Mouse (Mus musculus) small intestine, adult 2 months (tissue): ENCODE data around the gene Dleu7. TPM values are rescaled to one million over a fixed set of nuclear protein-coding genes. Genes with fewer than 3 reads are reported as not detected.
A peak's percentile ranks its signal among the peaks of the same experiment; 100 is the strongest.

Experiments used
- H3K27ac ChIP-seq: fragments of 200-500 bp; 2 replicates; pipeline ENCODE4 v1.5.1; 2012; ENCODE audit warnings: low read depth, low read length, control low read depth, inconsistent platforms; ENCODE audit not compliant: insufficient read depth
- H3K27me3 ChIP-seq: fragments of 200-500 bp; 2 replicates; pipeline ENCODE4 v1.6.1; 2012; ENCODE audit warnings: mild to moderate bottlenecking, moderate library complexity, low read length, inconsistent platforms; ENCODE audit not compliant: control insufficient read depth, insufficient read depth
- H3K36me3 ChIP-seq: fragments of 200-500 bp; 2 replicates; pipeline ENCODE4 v1.6.1; 2012; ENCODE audit warnings: mild to moderate bottlenecking, low read length, control low read depth, inconsistent platforms; ENCODE audit not compliant: control insufficient read depth, insufficient read depth
- H3K4me1 ChIP-seq: fragments of 200-500 bp; 2 replicates; pipeline ENCODE4 v1.6.1; 2012; ENCODE audit warnings: low read length, inconsistent platforms, mixed read lengths; ENCODE audit not compliant: control insufficient read depth, insufficient read depth, insufficient read length
- H3K4me3 ChIP-seq: fragments of 200-500 bp; 2 replicates; pipeline ENCODE4 v1.5.1; 2012; ENCODE audit warnings: low read depth, mild to moderate bottlenecking, control low read depth, inconsistent platforms, low read length, moderate library complexity
- CTCF ChIP-seq: fragments of 200-500 bp; IDR thresholded peaks from 2 replicates; pipeline ENCODE4 v1.5.1; 2012; ENCODE audit warnings: low read depth, mild to moderate bottlenecking, control low read depth, inconsistent platforms, low read length, moderate library complexity, mixed read lengths; ENCODE audit not compliant: insufficient replicate concordance, insufficient read length; ENCODE audit errors: extremely low read depth
- POLR2A ChIP-seq: fragments of 200-500 bp; IDR thresholded peaks from 2 replicates; pipeline ENCODE4 v1.6.1; 2012; ENCODE audit warnings: low read depth, mild to moderate bottlenecking, control low read depth, inconsistent platforms, low read length, moderate library complexity
- WGBS: fragments of 180-500 bp; shearing (Covaris S2); methylation state at CpG from one replicate; pipeline ENCODE4 v1.1.7; 2018; 5-methylcytosine and 5-hydroxymethylcytosine counted together
- polyA plus RNA-seq: library from polyadenylated mRNA; depleted of rRNA; stranded (reverse); fragments of >200 nt; gene quantifications from 2 replicates; pipeline ENCODE4 v1.2.3, GENCODE M21; 2012

Gene Dleu7
- polyA plus RNA-seq, 1 experiment: 0.39 TPM

DNA sequence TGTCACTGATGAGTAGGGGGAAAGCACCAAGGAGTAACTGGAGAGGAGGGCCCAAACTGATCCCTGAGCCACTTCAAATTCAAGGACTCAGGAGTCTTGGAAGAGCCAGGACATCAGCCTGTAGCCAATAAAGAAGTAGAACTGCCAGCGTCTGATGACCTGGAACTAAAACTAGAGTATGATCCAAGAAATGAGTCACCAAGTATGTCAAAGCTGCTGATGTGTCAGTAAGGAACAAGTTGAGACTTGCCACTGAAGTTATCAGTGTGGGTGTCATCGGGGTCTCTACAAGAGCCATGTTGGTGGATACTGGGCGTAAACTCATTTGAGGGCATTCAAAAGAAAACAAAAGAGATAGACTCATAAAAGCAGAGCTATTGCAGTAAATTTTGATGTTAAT lies 19.2 kb downstream of the Dleu7 start:
- Histone ChIP-seq H3K4me3 (no peak overlapping the region), H3K4me1 (no peaks in the 10 kb centered on the region), H3K27ac (no peak overlapping the region), H3K27me3 (no peaks in the 10 kb centered on the region), H3K36me3 (no peaks in the 10 kb centered on the region)
- TF ChIP-seq POLR2A: no peak
- TF ChIP-seq CTCF: no peak
- WGBS: 87% methylated on average over 3 of the region's 3 CpGs

DNA sequence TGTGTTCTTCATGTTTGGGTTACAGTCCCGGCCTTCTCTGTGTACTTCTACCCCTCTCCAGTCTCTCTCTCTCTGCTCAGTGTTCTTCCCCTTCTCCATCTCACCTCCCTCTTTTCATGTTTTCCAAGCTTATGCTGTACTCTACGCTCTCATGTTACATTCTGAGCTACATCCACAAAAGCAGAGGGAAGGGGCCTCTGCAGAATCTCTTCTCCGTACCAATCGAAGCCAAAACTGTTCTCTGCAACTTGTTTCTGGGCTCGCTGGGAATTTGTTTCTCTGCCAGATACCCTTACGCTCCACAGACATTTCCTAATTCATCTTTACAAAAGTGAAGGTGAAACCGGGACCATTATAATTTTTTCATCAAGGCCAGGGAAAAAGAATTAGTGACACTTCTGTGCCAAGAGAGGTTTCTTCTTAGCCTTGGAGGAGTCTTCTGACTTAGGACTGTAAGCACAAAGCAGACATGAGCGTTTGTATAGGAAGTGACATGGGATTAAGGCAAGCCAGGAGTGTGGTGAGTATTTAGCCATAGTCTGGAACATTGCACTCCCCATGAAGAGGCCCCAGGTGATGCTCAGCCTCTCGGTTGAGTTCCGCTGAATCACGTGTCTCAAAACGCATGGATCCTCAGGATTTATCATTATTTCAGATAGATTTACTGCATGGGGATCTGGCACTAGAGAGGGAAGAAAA lies 22.0 kb downstream of the Dleu7 start:
- Histone ChIP-seq H3K4me1 (no peaks in the 10 kb centered on the region), H3K27me3 (no peaks in the 10 kb centered on the region), H3K27ac (no peak overlapping the region), H3K4me3 (no peak overlapping the region), H3K36me3 (no peaks in the 10 kb centered on the region)
- TF ChIP-seq CTCF: no peak
- TF ChIP-seq POLR2A: no peak
- WGBS: 84% methylated on average over 12 of the region's 12 CpGs

DNA sequence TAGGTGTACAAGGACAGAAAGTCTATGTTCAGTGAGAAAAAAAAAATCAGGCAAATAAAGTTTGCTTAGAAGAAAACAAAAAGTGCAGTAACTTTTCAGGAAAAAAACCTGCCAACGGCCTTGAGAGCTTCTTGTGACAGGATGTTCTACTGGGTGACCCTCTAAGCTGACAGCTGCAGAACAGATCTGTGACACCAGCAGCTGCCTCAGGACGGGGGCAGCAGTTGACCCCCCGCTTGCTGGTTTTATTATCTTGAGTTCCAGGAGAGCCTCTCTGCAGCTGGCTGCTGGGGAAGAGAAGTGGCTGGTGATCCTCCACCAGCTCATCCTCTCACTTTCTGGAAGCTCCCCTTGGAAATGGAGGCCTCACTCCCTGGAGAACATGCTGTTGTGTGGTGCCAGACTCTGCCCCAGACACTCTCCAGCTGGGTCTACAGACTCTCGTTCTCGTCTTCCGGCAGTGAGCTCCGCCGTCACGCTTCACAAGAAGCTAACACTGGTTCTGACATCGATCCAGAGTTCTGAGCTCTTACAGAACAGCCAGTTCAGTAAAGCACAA lies 33.8 kb downstream of the Dleu7 start:
- Histone ChIP-seq H3K27ac (no peak overlapping the region), H3K4me3 (no peak overlapping the region), H3K4me1 (no peaks in the 10 kb centered on the region), H3K36me3 (no peaks in the 10 kb centered on the region), H3K27me3 (no peaks in the 10 kb centered on the region)
- WGBS: 68% methylated on average over 10 of the region's 10 CpGs
- no peak for TF ChIP-seq CTCF
- TF ChIP-seq POLR2A: no peak

DNA sequence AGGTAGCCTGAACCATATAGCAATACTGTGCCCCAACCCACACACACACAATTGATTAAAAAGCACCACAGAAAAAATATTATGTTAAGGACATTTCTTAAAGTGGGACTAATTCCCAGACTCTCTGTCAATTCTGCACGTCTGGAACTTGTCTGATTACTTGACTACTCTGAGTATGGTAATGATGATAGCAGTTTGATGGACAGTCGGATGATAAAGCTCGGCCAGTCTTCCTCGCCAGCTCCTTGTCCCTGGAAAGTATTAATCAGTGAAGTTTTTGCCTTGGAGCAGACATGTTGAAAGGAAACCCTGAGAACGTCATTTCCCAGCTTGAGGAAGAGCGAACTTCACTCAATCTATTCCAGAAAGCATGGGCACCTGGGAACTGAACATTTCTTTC lies 34.7 kb downstream of the Dleu7 start:
- 71% methylated on average over 6 of the region's 6 CpGs for WGBS
- no peak for TF ChIP-seq CTCF
- TF ChIP-seq POLR2A: no peak
- Histone ChIP-seq H3K27ac (no peak overlapping the region), H3K4me1 (no peaks in the 10 kb centered on the region), H3K27me3 (no peaks in the 10 kb centered on the region), H3K4me3 (no peak overlapping the region), H3K36me3 (no peaks in the 10 kb centered on the region)

DNA sequence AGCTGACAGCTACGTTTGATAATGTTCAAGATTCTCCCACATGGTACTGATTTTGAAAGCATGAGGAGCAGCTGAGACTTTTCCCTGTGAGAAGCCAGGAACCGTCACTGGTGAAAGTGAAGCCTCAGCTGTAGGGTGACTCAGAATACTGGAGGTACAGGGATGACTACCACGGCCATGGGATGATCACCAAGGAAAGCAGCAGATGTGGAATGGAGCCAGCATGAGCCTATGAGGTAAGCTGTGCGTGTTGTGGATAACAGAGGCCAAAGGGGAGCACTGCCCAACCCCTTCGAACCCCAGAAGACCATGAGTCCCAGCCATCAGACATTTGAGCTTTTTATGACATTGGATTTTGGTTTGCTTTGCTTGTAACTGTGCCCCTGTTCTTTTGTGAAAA lies 36.8 kb downstream of the Dleu7 start:
- Histone ChIP-seq H3K36me3 (no peaks in the 10 kb centered on the region), H3K4me1 (no peaks in the 10 kb centered on the region), H3K27ac (no peak overlapping the region), H3K27me3 (no peaks in the 10 kb centered on the region), H3K4me3 (no peak overlapping the region)
- TF ChIP-seq CTCF: no peak
- no peak for TF ChIP-seq POLR2A
- WGBS: 72% methylated on average over 5 of the region's 5 CpGs

DNA sequence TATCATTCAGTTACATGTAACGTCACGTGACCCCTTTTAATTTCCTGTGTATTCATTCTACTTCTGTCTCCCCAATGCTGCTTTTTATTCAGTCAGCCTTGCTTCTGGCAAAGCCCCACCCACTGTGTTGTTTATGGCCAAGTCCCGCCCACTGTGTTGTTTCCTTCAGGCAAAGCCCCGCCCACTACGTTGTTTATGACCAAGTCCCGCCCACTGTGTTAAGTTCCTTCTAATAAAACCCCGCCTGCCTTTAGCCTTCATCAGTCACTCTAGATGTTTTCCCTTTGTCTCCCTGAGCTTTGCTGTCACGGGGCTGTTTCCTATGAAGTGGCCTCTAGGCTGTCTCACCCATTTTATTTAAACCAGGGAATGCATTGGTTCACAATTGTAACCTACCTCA lies 38.5 kb downstream of the Dleu7 start:
- Histone ChIP-seq H3K27ac (no peak overlapping the region), H3K4me3 (no peak overlapping the region), H3K36me3 (no peaks in the 10 kb centered on the region), H3K27me3 (no peaks in the 10 kb centered on the region), H3K4me1 (no peaks in the 10 kb centered on the region)
- WGBS: 38% methylated on average over 8 of the region's 8 CpGs
- TF ChIP-seq POLR2A (no peak), CTCF (no peak)

DNA sequence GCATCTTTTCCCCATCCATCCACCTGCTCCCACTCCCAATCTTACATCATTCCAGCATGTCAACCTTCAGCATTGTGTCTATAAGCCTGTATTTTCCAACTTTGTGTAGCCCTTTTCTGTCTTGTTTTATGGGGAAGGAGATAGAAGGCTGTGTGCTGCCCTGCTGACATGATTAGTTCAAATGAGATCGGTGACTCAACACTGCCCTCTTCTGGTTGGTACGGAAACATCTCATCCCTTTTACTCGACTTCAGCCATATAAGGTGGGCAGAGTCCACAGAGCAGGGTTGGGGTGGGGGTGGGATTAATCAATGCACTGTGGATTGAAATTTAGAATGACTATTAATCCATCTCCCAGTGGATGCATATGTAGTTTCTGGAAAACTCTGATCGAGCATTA lies 40.8 kb downstream of the Dleu7 start:
- Histone ChIP-seq H3K36me3 (no peaks in the 10 kb centered on the region), H3K27me3 (no peaks in the 10 kb centered on the region), H3K4me1 (peaks cover 9% of the 10 kb centered on the region), H3K27ac (no peak overlapping the region), H3K4me3 (no peak overlapping the region)
- 7% methylated on average over 4 of the region's 4 CpGs for WGBS
- TF ChIP-seq POLR2A (no peak), CTCF (peak; percentile 44; the same call in 1 of the 2 replicates)
